Mouse (Mus musculus): ENCODE results near the gene AB124611.

GRCm38 (mm10) chr9:21537009-21537408, 11.0 kb downstream of the AB124611 start:
- TF ChIP-seq CTCF (IDR thresholded peaks at IDR 0.05; ENCODE audit: insufficient read depth, low read depth, low read length) (no peak), POLR2A (IDR thresholded peaks at IDR 0.05; ENCODE audit: insufficient read depth, low read depth, low read length) (no peak)

Measured in olfactory bulb, adult 2 months (tissue).